Mouse (Mus musculus): ENCODE measurements around the gene Scn3a. TPM values are rescaled to one million over a fixed set of nuclear protein-coding genes. Genes with fewer than 3 reads are reported as not detected.

Gene Scn3a
- total and polyA plus RNA-seq, 3 experiments: not detected

GRCm38 (mm10) chr2:65538436-65538835 lies 29.0 kb downstream of the Scn3a start:
- Histone ChIP-seq H3K4me1 (ENCODE audit: control insufficient read depth in 1 of 2, insufficient read depth in 2 of 2, low read length in 2 of 2) (no peaks in the 10 kb centered on the region), H3K27ac (ENCODE audit: control insufficient read depth, low read depth, low read length) (no peak overlapping the region), H3K36me3 (ENCODE audit: control insufficient read depth in 1 of 2, insufficient read depth in 2 of 2, low read length in 2 of 2) (no peaks in the 10 kb centered on the region), H3K9ac (ENCODE audit: control insufficient read depth, low read depth, low read length, poor library complexity, severe bottlenecking) (no peak overlapping the region), H3K4me3 (ENCODE audit: control insufficient read depth in 1 of 2, insufficient read depth in 1 of 2, low read depth in 2 of 2, low read length in 2 of 2) (no peak overlapping the region), H3K27me3 (ENCODE audit: control insufficient read depth in 1 of 2, insufficient read depth in 2 of 2, low read length in 2 of 2) (no peaks in the 10 kb centered on the region), H3K79me2 (ENCODE audit: control insufficient read depth, insufficient read depth, low read length, poor library complexity) (no peaks in the 10 kb centered on the region), H3K9me3 (replicated peaks; ENCODE audit: insufficient read depth, low read length) (no peaks in the 10 kb centered on the region)
- TF ChIP-seq NRF1 (IDR thresholded peaks at IDR 0.05; ENCODE audit: insufficient read depth, low read depth, low read length, poor library complexity, severe bottlenecking) (no peak), CTCF (IDR thresholded peaks at IDR 0.05 in 2 of 3, conservative IDR thresholded peaks at IDR 0.05 in 1 of 3; ENCODE audit: control insufficient read depth in 1 of 3, insufficient read depth in 1 of 3, low read depth in 2 of 3, low read length in 3 of 3, poor library complexity in 1 of 3, severe bottlenecking in 1 of 3) (no peak), KAT2A (conservative IDR thresholded peaks at IDR 0.05; ENCODE audit: low read depth, low read length) (no peak), MYC (IDR thresholded peaks at IDR 0.05; ENCODE audit: low read depth, low read length) (no peak), ZNF384 (IDR thresholded peaks at IDR 0.05; ENCODE audit: low read depth, low read length) (no peak), ZKSCAN1 (IDR thresholded peaks at IDR 0.05; ENCODE audit: low read depth, low read length) (no peak), ZMIZ1 (IDR thresholded peaks at IDR 0.05; ENCODE audit: low read depth, low read length) (no peak), POLR2AphosphoS5 (IDR thresholded peaks at IDR 0.05; ENCODE audit: borderline replicate concordance, low read depth, low read length) (no peak), SIN3A (IDR thresholded peaks at IDR 0.05; ENCODE audit: low read length) (no peak), UBTF (IDR thresholded peaks at IDR 0.05; ENCODE audit: borderline replicate concordance, insufficient read depth, low read depth, low read length) (no peak), TAL1 (IDR thresholded peaks at IDR 0.05; ENCODE audit: low read length) (no peak), RCOR1 (IDR thresholded peaks at IDR 0.05; ENCODE audit: low read depth, low read length) (no peak)
- DNase-seq (ENCODE audit: low read depth, low spot score): no peak

- DNase-seq (ENCODE audit: low read depth, low spot score): no peak
- Histone ChIP-seq H3K79me2 (ENCODE audit: control insufficient read depth, insufficient read depth, low read length, poor library complexity) (no peaks in the 10 kb centered on the region), H3K9ac (ENCODE audit: control insufficient read depth, low read depth, low read length, poor library complexity, severe bottlenecking) (no peak overlapping the region), H3K4me3 (ENCODE audit: control insufficient read depth in 1 of 2, insufficient read depth in 1 of 2, low read depth in 2 of 2, low read length in 2 of 2) (no peak overlapping the region), H3K4me1 (ENCODE audit: control insufficient read depth in 1 of 2, insufficient read depth in 2 of 2, low read length in 2 of 2) (no peaks in the 10 kb centered on the region), H3K9me3 (replicated peaks; ENCODE audit: insufficient read depth, low read length) (no peaks in the 10 kb centered on the region), H3K27me3 (ENCODE audit: control insufficient read depth in 1 of 2, insufficient read depth in 2 of 2, low read length in 2 of 2) (no peaks in the 10 kb centered on the region), H3K36me3 (ENCODE audit: control insufficient read depth in 1 of 2, insufficient read depth in 2 of 2, low read length in 2 of 2) (no peaks in the 10 kb centered on the region), H3K27ac (ENCODE audit: control insufficient read depth, low read depth, low read length) (no peak overlapping the region)
- TF ChIP-seq MAFK (IDR thresholded peaks at IDR 0.05; ENCODE audit: borderline replicate concordance, low read depth, low read length) (no peak), MYB (IDR thresholded peaks at IDR 0.05; ENCODE audit: low read depth, low read length) (no peak), ZMIZ1 (IDR thresholded peaks at IDR 0.05; ENCODE audit: low read depth, low read length) (no peak), NELFE (IDR thresholded peaks at IDR 0.05; ENCODE audit: low read depth, low read length) (no peak), MAX (IDR thresholded peaks at IDR 0.05; ENCODE audit: low read length) (no peak), ZNF384 (IDR thresholded peaks at IDR 0.05; ENCODE audit: low read depth, low read length) (no peak), NRF1 (IDR thresholded peaks at IDR 0.05; ENCODE audit: insufficient read depth, low read depth, low read length, poor library complexity, severe bottlenecking) (no peak), MEF2A (IDR thresholded peaks at IDR 0.05; ENCODE audit: extremely low read depth, insufficient replicate concordance, low read depth, low read length, poor library complexity, severe bottlenecking) (no peak), MAZ (IDR thresholded peaks at IDR 0.05; ENCODE audit: low read depth, low read length) (no peak), E2F4 (IDR thresholded peaks at IDR 0.05; ENCODE audit: borderline replicate concordance, low read depth, low read length) (no peak), GABPA (IDR thresholded peaks at IDR 0.05; ENCODE audit: low read depth, low read length) (no peak), TAL1 (IDR thresholded peaks at IDR 0.05; ENCODE audit: low read length) (no peak), POLR2AphosphoS5 (IDR thresholded peaks at IDR 0.05; ENCODE audit: borderline replicate concordance, low read depth, low read length) (no peak), ZKSCAN1 (IDR thresholded peaks at IDR 0.05; ENCODE audit: low read depth, low read length) (no peak), TBP (IDR thresholded peaks at IDR 0.05; ENCODE audit: low read depth, low read length) (no peak), EP300 (IDR thresholded peaks at IDR 0.05; ENCODE audit: low read depth in 1 of 2, low read length in 2 of 2) (no peak), TCF12 (IDR thresholded peaks at IDR 0.05; ENCODE audit: low read depth, low read length) (no peak)
These were observed 35.1 kb downstream of the Scn3a start for GRCm38 (mm10) chr2:65532127-65532854.
